Mouse (Mus musculus) ES-E14 (cell line): ENCODE results near the gene Ppm1g.

Source experiments
- HCFC1 ChIP-seq: IDR thresholded peaks from 2 replicates; pipeline ENCODE4 v1.6.1; 2012; ENCODE audit warnings: low read length, inconsistent platforms, borderline replicate concordance; ENCODE audit not compliant: insufficient read depth
- MAFK ChIP-seq: IDR thresholded peaks from 2 replicates; pipeline ENCODE4 v1.6.1; 2014; ENCODE audit warnings: mild to moderate bottlenecking, low read depth, low read length, inconsistent platforms; ENCODE audit not compliant: insufficient read depth
- ZC3H11A ChIP-seq: IDR thresholded peaks from 2 replicates; pipeline ENCODE4 v1.6.1; 2012; ENCODE audit warnings: low read depth, mild to moderate bottlenecking, inconsistent platforms, low read length, borderline replicate concordance

- TF ChIP-seq MAFK, result no peak
- no peak for TF ChIP-seq HCFC1
- TF ChIP-seq ZC3H11A, result no peak
Observed at GRCm38 (mm10) chr5:31257616-31258015, 37.1 kb upstream of the Ppm1g start.
